Mouse (Mus musculus) limb, embryonic 14.5 days (tissue): ENCODE data around the gene 9330182O14Rik. TPM values are rescaled to one million over a fixed set of nuclear protein-coding genes. Genes with fewer than 3 reads are reported as not detected.

Experiments
- ATAC-seq: fragments of 200-750 bp; cut with Nextera tagmentation; 2 replicates; pipeline ENCODE4 v1.8.0; 2017; ENCODE audit warnings: low read depth, moderate number of reproducible peaks, moderate TSS enrichment; ENCODE audit not compliant: low FRiP score
- DNase-seq: peaks from one replicate; pipeline ENCODE4 v3.0.0-alpha.2; 2015; ENCODE audit warnings: low spot score
- H3K27ac ChIP-seq: fragments of 300-500 bp; sonication (generic); replicated peaks from 2 replicates; pipeline ENCODE4 v1.5.1; 2014; ENCODE audit warnings: low read depth, mild to moderate bottlenecking, low read length, moderate library complexity, mixed read lengths
- H3K27me3 ChIP-seq: fragments of 300-500 bp; sonication (generic); 2 replicates; pipeline ENCODE4 v1.6.1; 2014; ENCODE audit warnings: low read length, mixed read lengths; ENCODE audit not compliant: control insufficient read depth, insufficient read depth
- H3K36me3 ChIP-seq: fragments of 300-500 bp; sonication (generic); 2 replicates; pipeline ENCODE4 v1.6.1; 2014; ENCODE audit warnings: mild to moderate bottlenecking, low read length, moderate library complexity, mixed read lengths; ENCODE audit not compliant: control insufficient read depth, insufficient read depth
- H3K4me1 ChIP-seq: fragments of 300-500 bp; sonication (generic); 2 replicates; pipeline ENCODE4 v1.6.1; 2014; ENCODE audit warnings: antibody characterized with exemption, low read length, mixed read lengths; ENCODE audit not compliant: control insufficient read depth, insufficient read depth
- H3K4me2 ChIP-seq: fragments of 300-500 bp; sonication (generic); replicated peaks from 2 replicates; pipeline ENCODE4 v1.6.1; 2014; ENCODE audit warnings: low read depth, mild to moderate bottlenecking, low read length, moderate library complexity; ENCODE audit not compliant: severe bottlenecking
- H3K4me3 ChIP-seq: fragments of 300-500 bp; sonication (generic); replicated peaks from 2 replicates; pipeline ENCODE4 v1.5.1; 2014; ENCODE audit warnings: low read length
- H3K9ac ChIP-seq: fragments of 300-500 bp; sonication (generic); 2 replicates; pipeline ENCODE4 v1.6.1; 2014; ENCODE audit warnings: mild to moderate bottlenecking, low read depth, low read length, moderate library complexity; ENCODE audit not compliant: severe bottlenecking
- H3K9me3 ChIP-seq: fragments of 300-500 bp; sonication (generic); 2 replicates; pipeline ENCODE4 v1.6.1; 2016; ENCODE audit warnings: low read length; ENCODE audit not compliant: control insufficient read depth
- POLR2A ChIP-seq: fragments of 200-500 bp; IDR thresholded peaks from 2 replicates; pipeline ENCODE4 v1.8.0; 2012; ENCODE audit warnings: inconsistent platforms, mild to moderate bottlenecking, moderate library complexity, borderline replicate concordance; ENCODE audit not compliant: insufficient read depth, insufficient read length; ENCODE audit errors: extremely low read depth
- WGBS: fragments of 180-500 bp; shearing (Covaris S2); extraction: QIAGEN DNeasy Blood & Tissue Kit; methylation state at CpG from one replicate; pipeline ENCODE4 v1.1.7; 2014; 5-methylcytosine and 5-hydroxymethylcytosine counted together
- polyA plus RNA-seq, 2 experiments: library from polyadenylated mRNA; depleted of rRNA in 1 of 2; stranded (reverse) in 1 of 2; unstranded in 1 of 2; fragments of >200 nt; fragmentation: Nextera tagmentation in 1 of 2; extraction: Ambion mirVana in 1 of 2; gene quantifications; 2 replicates each; pipeline versions ENCODE4 v1.2.1 to v1.2.3; 2012 to 2014

9330182O14Rik gene
- polyA plus RNA-seq, 2 experiments = not detected

DNA sequence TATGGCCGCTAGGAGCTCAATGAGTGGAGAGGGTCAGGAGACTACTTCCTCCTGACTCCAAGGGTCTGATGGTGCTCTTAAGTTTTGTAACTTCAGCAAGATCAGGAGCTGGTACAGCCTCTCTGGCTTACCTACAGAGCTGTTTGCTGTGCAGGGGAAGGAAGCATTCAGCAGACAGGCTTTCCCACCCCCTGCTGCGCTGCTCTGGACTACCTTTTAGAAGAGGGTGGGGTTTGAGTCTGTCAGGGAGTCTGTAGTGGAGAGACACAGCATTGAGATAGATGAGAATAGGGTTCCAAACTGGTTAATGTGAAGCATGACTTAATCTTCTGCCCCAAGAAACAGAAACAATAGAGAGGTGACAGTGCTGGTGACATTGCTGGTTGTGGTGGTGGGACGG lies 17.8 kb upstream of the 9330182O14Rik start:
- 86% methylated on average over 3 of the region's 3 CpGs for WGBS
- Histone ChIP-seq H3K36me3 (no peaks in the 10 kb centered on the region), H3K27me3 (no peaks in the 10 kb centered on the region), H3K27ac (no peak overlapping the region), H3K9ac (no peak overlapping the region), H3K4me3 (no peak overlapping the region), H3K4me1 (0 out of 2 replicates have a peak, but pooled peaks cover 3% of the 10 kb centered on the region), H3K9me3 (no peaks in the 10 kb centered on the region), H3K4me2 (no peak overlapping the region)
- ATAC-seq = no peak
- no peak for TF ChIP-seq POLR2A
- DNase-seq = no peak

DNA sequence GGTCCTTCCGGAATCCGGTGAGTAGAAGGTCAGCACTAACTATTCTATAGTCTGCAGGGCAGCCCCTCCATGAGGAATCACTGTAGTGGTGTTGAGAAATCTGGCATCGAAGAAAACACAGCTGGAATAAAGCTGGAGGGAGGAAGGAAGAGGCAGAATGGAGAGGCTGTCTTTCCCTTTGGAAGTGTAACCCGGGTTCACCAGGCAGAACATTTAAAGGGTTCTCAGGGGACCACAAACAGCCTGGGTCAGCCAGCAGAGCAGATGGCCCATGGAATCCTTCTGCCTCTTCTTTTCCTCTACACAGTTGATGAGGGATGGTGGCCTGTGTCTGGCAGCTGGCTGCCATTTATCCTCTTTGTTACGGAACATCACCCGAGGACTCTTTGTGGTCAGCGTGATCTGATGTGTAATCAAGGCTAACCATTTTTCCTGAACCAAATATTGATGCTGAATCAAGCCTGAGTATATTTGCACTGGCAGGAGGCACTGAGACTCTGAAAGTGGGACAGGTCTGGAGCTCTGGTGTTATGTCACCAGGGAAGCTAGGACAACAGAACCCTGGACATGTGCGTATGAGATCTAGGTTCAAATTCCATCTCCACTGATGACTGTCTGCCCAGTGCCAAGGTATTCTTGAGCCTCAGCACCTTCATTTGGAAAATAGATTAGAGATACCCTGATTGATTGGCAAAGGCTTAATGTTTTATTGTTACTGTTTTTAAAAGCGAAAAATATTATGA lies 9.8 kb upstream of the 9330182O14Rik start:
- H3K9me3 ChIP-seq = no peaks in the 10 kb centered on the region
- DNase-seq = no peak

DNA sequence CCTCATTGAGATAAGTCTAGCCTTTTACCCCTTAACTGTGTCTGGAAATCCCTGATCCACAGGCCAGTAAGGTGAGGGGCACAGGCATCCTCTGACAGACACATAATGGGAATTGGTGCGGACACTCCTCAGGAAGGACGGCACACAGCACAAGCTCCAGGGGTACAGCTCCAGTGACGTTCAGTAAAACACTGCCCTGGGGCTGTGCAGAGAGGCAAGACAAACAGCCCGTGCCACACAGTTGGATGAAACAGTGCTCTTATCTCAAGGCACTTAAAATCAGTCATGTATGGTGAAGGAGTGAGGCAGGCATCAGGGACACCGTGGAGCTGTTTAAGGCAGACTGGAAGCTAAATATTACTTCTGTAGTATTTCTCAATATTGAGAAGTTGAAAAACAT lies 4.7 kb upstream of the 9330182O14Rik start:
- no peak for TF ChIP-seq POLR2A
- WGBS = 55% methylated on average over 5 of the region's 5 CpGs
- H3K27me3 ChIP-seq = no peaks in the 10 kb centered on the region
- no peak overlapping the region for H3K4me2 ChIP-seq
- H3K36me3 ChIP-seq = no peaks in the 10 kb centered on the region
- no peak for DNase-seq
- H3K4me1 ChIP-seq = no peaks in the 10 kb centered on the region
- ATAC-seq = no peak
- H3K4me3 ChIP-seq = no peak overlapping the region
- no peak overlapping the region for H3K9ac ChIP-seq
- H3K27ac ChIP-seq = no peak overlapping the region
- no peaks in the 10 kb centered on the region for H3K9me3 ChIP-seq

More for the DNA sequence above, 9.8 kb upstream of the 9330182O14Rik start:
- Histone ChIP-seq H3K4me1 (no peaks in the 10 kb centered on the region), H3K36me3 (no peaks in the 10 kb centered on the region), H3K4me3 (no peak overlapping the region), H3K27ac (no peak overlapping the region), H3K4me2 (no peak overlapping the region), H3K9ac (no peak overlapping the region), H3K27me3 (no peaks in the 10 kb centered on the region)
- WGBS = 76% methylated on average over 9 of the region's 9 CpGs
- ATAC-seq = no peak
- TF ChIP-seq POLR2A = no peak

DNA sequence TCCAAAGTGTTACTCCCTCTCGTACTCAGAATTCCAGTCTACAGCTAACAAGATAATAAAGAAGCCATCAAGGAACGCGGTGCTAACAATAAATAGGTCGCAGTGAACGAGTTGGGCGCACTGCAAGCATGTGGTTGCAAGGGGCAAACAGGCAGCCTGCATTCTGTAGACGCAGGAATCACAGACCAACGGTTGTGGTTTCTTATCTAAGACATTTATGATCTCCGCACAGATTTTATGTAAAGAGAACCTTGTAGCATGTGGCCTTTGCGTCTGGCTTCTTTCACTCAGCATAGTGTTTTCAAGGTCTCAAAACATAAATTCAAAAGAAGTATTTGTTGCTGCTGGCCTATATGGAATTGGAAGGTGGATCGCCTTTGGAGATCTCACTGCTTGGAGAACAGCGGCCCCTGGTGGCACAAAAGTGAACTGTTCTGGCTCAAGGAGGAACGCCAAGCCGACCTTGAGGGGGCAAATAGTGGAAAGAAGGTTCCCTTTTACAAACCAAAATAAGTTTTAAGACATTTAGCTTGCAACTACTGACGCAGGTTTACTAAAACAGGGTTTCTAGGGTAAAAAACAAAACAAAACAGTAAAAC lies 3.2 kb upstream of the 9330182O14Rik start:
- WGBS = 23% methylated on average over 15 of the region's 15 CpGs
- ATAC-seq (no peak), DNase-seq (peak; percentile 41)

DNA sequence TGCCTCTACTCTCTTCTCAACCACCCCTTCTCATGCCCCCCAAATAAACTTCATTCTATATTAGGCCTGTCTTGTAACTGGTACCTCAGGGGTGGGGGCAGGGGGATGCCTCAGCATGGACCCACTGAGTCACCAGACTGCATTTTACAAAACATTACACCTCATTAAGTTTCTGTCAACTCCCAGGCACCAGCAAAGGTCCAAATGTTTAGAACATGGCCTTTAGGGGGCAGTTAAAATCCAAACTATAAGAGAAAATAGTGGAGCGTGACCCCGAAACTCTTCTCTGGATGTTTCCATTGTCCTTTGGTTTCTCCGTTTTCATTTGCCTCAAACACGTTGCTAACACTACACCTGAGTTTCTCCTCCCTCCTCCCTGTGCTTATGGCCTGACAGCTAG lies 1.8 kb upstream of the 9330182O14Rik start:
- H3K27ac ChIP-seq = no peak overlapping the region
- DNase-seq (no peak), ATAC-seq (no peak)
- no peaks in the 10 kb centered on the region for H3K9me3 ChIP-seq
- H3K4me2 ChIP-seq = no peak overlapping the region
- 81% methylated on average over 4 of the region's 4 CpGs for WGBS
- H3K36me3 ChIP-seq = no peaks in the 10 kb centered on the region
- no peak overlapping the region for H3K9ac ChIP-seq
- no peaks in the 10 kb centered on the region for H3K27me3 ChIP-seq
- H3K4me3 ChIP-seq = no peak overlapping the region
- TF ChIP-seq POLR2A = no peak
- H3K4me1 ChIP-seq = no peaks in the 10 kb centered on the region

More for the DNA sequence above, 3.2 kb upstream of the 9330182O14Rik start:
- TF ChIP-seq POLR2A = no peak
- Histone ChIP-seq H3K9ac (no peak overlapping the region), H3K36me3 (no peaks in the 10 kb centered on the region), H3K9me3 (no peaks in the 10 kb centered on the region), H3K4me2 (no peak overlapping the region), H3K27ac (no peak overlapping the region), H3K4me3 (no peak overlapping the region), H3K27me3 (no peaks in the 10 kb centered on the region), H3K4me1 (no peaks in the 10 kb centered on the region)
